Mouse (Mus musculus) hindbrain, postnatal 0 days (tissue): Measurements from ENCODE around the gene Gm15262. TPM values are rescaled to one million over a fixed set of nuclear protein-coding genes. Genes with fewer than 3 reads are reported as not detected.

ENCODE experiments used
- ATAC-seq: fragments of 200-750 bp; cut with Nextera tagmentation; 2 replicates; pipeline ENCODE4 v1.8.0; 2017; ENCODE audit warnings: mild to moderate bottlenecking, moderate TSS enrichment, moderate library complexity
- DNase-seq: peaks from one replicate; pipeline ENCODE4 v3.0.0-alpha.2; 2015; ENCODE audit warnings: low spot score
- H3K27ac ChIP-seq: fragments of 300-500 bp; sonication (generic); 2 replicates; pipeline ENCODE4 v1.5.1; 2014; ENCODE audit warnings: mild to moderate bottlenecking
- H3K27me3 ChIP-seq: fragments of 300-500 bp; sonication (generic); 2 replicates; pipeline ENCODE4 v1.6.1; 2014; ENCODE audit warnings: low read length, mixed read lengths; ENCODE audit not compliant: insufficient read depth
- H3K36me3 ChIP-seq: fragments of 300-500 bp; sonication (generic); 2 replicates; pipeline ENCODE4 v1.6.1; 2014; ENCODE audit warnings: low read length, mixed read lengths; ENCODE audit not compliant: insufficient read depth
- H3K4me1 ChIP-seq: fragments of 300-500 bp; sonication (generic); 2 replicates; pipeline ENCODE4 v1.6.1; 2014; ENCODE audit warnings: antibody characterized with exemption, low read length, mixed read lengths; ENCODE audit not compliant: insufficient read depth
- H3K4me2 ChIP-seq: fragments of 300-500 bp; sonication (generic); 2 replicates; pipeline ENCODE4 v1.6.1; 2014; ENCODE audit warnings: low read depth, mild to moderate bottlenecking, low read length, moderate library complexity, mixed read lengths
- H3K4me3 ChIP-seq: fragments of 300-500 bp; sonication (generic); 2 replicates; pipeline ENCODE4 v1.5.1; 2014; ENCODE audit warnings: low read length
- H3K9ac ChIP-seq: fragments of 300-500 bp; sonication (generic); replicated peaks from 2 replicates; pipeline ENCODE4 v1.6.1; 2014; ENCODE audit warnings: mild to moderate bottlenecking, low read length, moderate library complexity, mixed read lengths
- H3K9me3 ChIP-seq: fragments of 300-500 bp; sonication (generic); 2 replicates; pipeline ENCODE4 v1.6.1; 2016; ENCODE audit warnings: low read length, mixed read lengths
- CTCF ChIP-seq: IDR thresholded peaks from 2 replicates; pipeline ENCODE4 v1.5.1; 2016; ENCODE audit warnings: antibody characterized with exemption, control low read depth, low read depth
- WGBS: fragments of 180-500 bp; shearing (Covaris S2); extraction: QIAGEN DNeasy Blood & Tissue Kit; methylation state at CpG from one replicate; pipeline ENCODE4 v1.1.7; 2014; 5-methylcytosine and 5-hydroxymethylcytosine counted together
- polyA plus RNA-seq: library from polyadenylated mRNA; unstranded; fragments of >200 nt; fragmentation: Nextera tagmentation; extraction: Ambion mirVana; gene quantifications from 2 replicates; pipeline ENCODE4 v1.2.1, GENCODE M21; 2015
- total RNA-seq: library from RNA; depleted of rRNA; stranded (reverse); fragments of >200 nt; gene quantifications from 2 replicates; pipeline ENCODE4 v1.2.3, GENCODE M21; 2014; rRNA removed

Gene Gm15262
- total and polyA plus RNA-seq, 2 experiments from 2014 or later: not detected

- no peaks in the 10 kb centered on the region for H3K27me3 ChIP-seq
- H3K4me3 ChIP-seq: no peak overlapping the region
- no peaks in the 10 kb centered on the region for H3K36me3 ChIP-seq
- no peaks in the 10 kb centered on the region for H3K4me1 ChIP-seq
- no peak overlapping the region for H3K9ac ChIP-seq
- ATAC-seq (no peak), DNase-seq (no peak)
- WGBS: 90% methylated on average over 4 of the region's 4 CpGs
- no peak for TF ChIP-seq CTCF
- no peak overlapping the region for H3K4me2 ChIP-seq
- H3K9me3 ChIP-seq: no peaks in the 10 kb centered on the region
- no peak overlapping the region for H3K27ac ChIP-seq
These were observed 100.7 kb downstream of the Gm15262 start for GRCm38 (mm10) chrX:161387942-161388341.

GRCm38 (mm10) chrX:161399110-161399509 is 111.9 kb downstream of the Gm15262 start:
- H3K9ac ChIP-seq: no peak overlapping the region
- H3K4me1 ChIP-seq: no peaks in the 10 kb centered on the region
- H3K27ac ChIP-seq: no peak overlapping the region
- no peak overlapping the region for H3K4me2 ChIP-seq
- no peaks in the 10 kb centered on the region for H3K9me3 ChIP-seq
- 25% methylated on average over 11 of the region's 11 CpGs for WGBS
- H3K27me3 ChIP-seq: no peaks in the 10 kb centered on the region
- H3K36me3 ChIP-seq: no peaks in the 10 kb centered on the region
- TF ChIP-seq CTCF: peak; percentile 94
- H3K4me3 ChIP-seq: no peak overlapping the region
- ATAC-seq (no peak), DNase-seq (peak; percentile 89)

GRCm38 (mm10) chrX:161411151-161411550 is 123.9 kb downstream of the Gm15262 start:
- WGBS: 69% methylated on average over 1 of the region's 1 CpGs
- no peaks in the 10 kb centered on the region for H3K4me1 ChIP-seq
- no peaks in the 10 kb centered on the region for H3K36me3 ChIP-seq
- ATAC-seq (no peak), DNase-seq (no peak)
- no peak for TF ChIP-seq CTCF
- no peak overlapping the region for H3K4me3 ChIP-seq
- no peak overlapping the region for H3K4me2 ChIP-seq
- no peak overlapping the region for H3K27ac ChIP-seq
- H3K9ac ChIP-seq: no peak overlapping the region
- no peaks in the 10 kb centered on the region for H3K27me3 ChIP-seq
- no peaks in the 10 kb centered on the region for H3K9me3 ChIP-seq

Other genes with a start within 250 kb of the Gm15262 start
- 3.7 and 7.0 TPM in 2 replicates for gene Scml2, start 170.3 kb upstream of the Gm15262 start, total RNA-seq
- 1.5 and 1.7 TPM in 2 replicates for gene Scml2, start 170.3 kb upstream of the Gm15262 start, polyA plus RNA-seq